9 mouse cellular contexts compared by ENCODE assay signal in genomic region chr5:52051383-52052071, GRCm38 (mm10).
A peak's percentile ranks its signal among the peaks of the same experiment; 100 is the strongest.
DNase-seq lines count a peak whose midpoint lies in the region; ATAC-seq and TF ChIP-seq lines count a peak whose summit lies in the region.
"Had no signal": no experiment of that assay in that cellular context is flagged by ENCODE, and none has a peak within 500 bp of the region (broad histone marks: within the 10 kb centered on the region; RNA-seq: fewer than 3 reads in every experiment).

No protein-coding gene starts in this region.

- no peak overlapping the region; the same call in 1 of the 2 replicates for H3K27ac ChIP-seq in hindbrain, postnatal 0 days
- H3K27ac ChIP-seq: lung, embryonic 15.5 days had no signal

- peak; percentile 61 for ATAC-seq in hindbrain, postnatal 0 days

- H3K4me1 ChIP-seq in hindbrain, postnatal 0 days (ENCODE audit: insufficient read depth, low read length) = no peaks in the 10 kb centered on the region

- no peaks in the 10 kb centered on the region for H3K27me3 ChIP-seq in hindbrain, postnatal 0 days (ENCODE audit: insufficient read depth, low read length)
- H3K27me3 ChIP-seq: lung, embryonic 15.5 days had no signal

- peak overlapping the region; percentile 31; the same call in 1 of the 2 replicates for H3K4me2 ChIP-seq in hindbrain, postnatal 0 days (ENCODE audit: low read depth, low read length)
- H3K4me2 ChIP-seq: lung, embryonic 15.5 days had no signal

- peak; percentile 42 to 50 for DNase-seq in left cerebral cortex, adult 18-20 months (ENCODE audit: low spot score in 2 of 2)
- no peak for DNase-seq in left cerebral cortex, adult 11 months (ENCODE audit: low spot score)
- peak; percentile 36 to 58 for DNase-seq in cerebellum, postnatal 25 days
- DNase-seq in hindbrain, postnatal 0 days (ENCODE audit: low spot score) = peak; percentile 71
- DNase-seq in right cerebral cortex, postnatal 10 days (ENCODE audit: low spot score in 2 of 2) = peak; percentile 55 to 61
- no peak for DNase-seq in liver
- DNase-seq in ovary, postnatal 36 days (ENCODE audit: low spot score) = no peak
- DNase-seq in lung, postnatal 4 days = no peak

- WGBS in hindbrain, postnatal 0 days = 30% methylated on average over 10 of the region's 10 CpGs

- no peaks in the 10 kb centered on the region for H3K36me3 ChIP-seq in hindbrain, postnatal 0 days (ENCODE audit: insufficient read depth, low read length)
- H3K36me3 ChIP-seq: lung, embryonic 15.5 days had no signal

- no peak overlapping the region for H3K4me3 ChIP-seq in hindbrain, postnatal 0 days (ENCODE audit: low read length)
- H3K4me3 ChIP-seq: lung, embryonic 15.5 days had no signal

- no peaks in the 10 kb centered on the region for H3K9me3 ChIP-seq in hindbrain, postnatal 0 days (ENCODE audit: low read length)
- H3K9me3 ChIP-seq: lung, embryonic 15.5 days had no signal

- TF ChIP-seq CTCF in hindbrain, postnatal 0 days (IDR thresholded peaks at IDR 0.05; ENCODE audit: low read depth) = no peak

- H3K9ac ChIP-seq in hindbrain, postnatal 0 days (replicated peaks; ENCODE audit: low read length) = no peak overlapping the region
- H3K9ac ChIP-seq: lung, embryonic 15.5 days had no signal

Comparison
In these comparisons a context has a peak if more than half of its experiments do, and no peak if none do; other contexts are left out.
1. DNase-seq: peak in left cerebral cortex, adult 18-20 months (2 of 2), cerebellum, postnatal 25 days (2 of 2), hindbrain, postnatal 0 days (single experiment) and right cerebral cortex, postnatal 10 days (2 of 2); none in left cerebral cortex, adult 11 months (single experiment), liver (single experiment), ovary, postnatal 36 days (single experiment) and lung, postnatal 4 days (0 of 2).